Comparison of ENCODE assay signal across 8 mouse cellular contexts in genomic region chr5:98863891-98864290, GRCm38 (mm10). TPM values are rescaled to one million over a fixed set of nuclear protein-coding genes. Genes with fewer than 3 reads are reported as not detected.
DNase-seq lines count a peak whose midpoint lies in the region; ATAC-seq and TF ChIP-seq lines count a peak whose summit lies in the region.

No protein-coding gene starts in this region.

- peak; percentile 15 for DNase-seq in layer of hippocampus, adult 11-12 months (ENCODE audit: low spot score)
- no peak for DNase-seq in layer of hippocampus, adult 9-11 months
- DNase-seq in NIH3T3 (ENCODE audit: low read depth), result peak; percentile 84
- peak; percentile 56 for DNase-seq in embryo, embryonic 9.5 days (ENCODE audit: extremely low spot score)
- peak; percentile 88 for DNase-seq in hindbrain, postnatal 0 days (ENCODE audit: low spot score)
- DNase-seq in midbrain, embryonic 10.5 days (ENCODE audit: low spot score), result peak; percentile 33
- DNase-seq in urinary bladder, adult 18-20 months (ENCODE audit: low spot score in 2 of 2), result no peak
- no peak for DNase-seq in left cerebral cortex, adult 18-20 months (ENCODE audit: low spot score in 2 of 2)

- peak; percentile 65 for TF ChIP-seq CTCF in hindbrain, postnatal 0 days (IDR thresholded peaks at IDR 0.05; ENCODE audit: low read depth)

- ATAC-seq in hindbrain, postnatal 0 days, result peak; percentile 56; the same call in 1 of the 2 replicates

- H3K9ac ChIP-seq in hindbrain, postnatal 0 days (replicated peaks; ENCODE audit: low read length), result no peak overlapping the region

- no peak overlapping the region for H3K27ac ChIP-seq in hindbrain, postnatal 0 days
- no peak overlapping the region for H3K27ac ChIP-seq in midbrain, embryonic 10.5 days (replicated peaks)

- H3K27me3 ChIP-seq in hindbrain, postnatal 0 days (ENCODE audit: insufficient read depth, low read length), result 0 out of 2 replicates have a peak, but pooled peaks cover 5% of the 10 kb centered on the region
- peaks cover 16% of the 10 kb centered on the region; the same call in 1 of the 2 replicates for H3K27me3 ChIP-seq in midbrain, embryonic 10.5 days (ENCODE audit: low read depth, poor library complexity, severe bottlenecking)

- peaks cover 4% of the 10 kb centered on the region; the same call in 1 of the 2 replicates for H3K4me1 ChIP-seq in hindbrain, postnatal 0 days (ENCODE audit: insufficient read depth, low read length)
- H3K4me1 ChIP-seq in midbrain, embryonic 10.5 days, result no peaks in the 10 kb centered on the region

- no peaks in the 10 kb centered on the region for H3K36me3 ChIP-seq in hindbrain, postnatal 0 days (ENCODE audit: insufficient read depth, low read length)
- no peaks in the 10 kb centered on the region for H3K36me3 ChIP-seq in midbrain, embryonic 10.5 days

- H3K4me3 ChIP-seq in hindbrain, postnatal 0 days (ENCODE audit: low read length), result no peak overlapping the region
- H3K4me3 ChIP-seq in midbrain, embryonic 10.5 days, result no peak overlapping the region

- no peaks in the 10 kb centered on the region for H3K9me3 ChIP-seq in hindbrain, postnatal 0 days (ENCODE audit: low read length)
- H3K9me3 ChIP-seq in midbrain, embryonic 10.5 days (replicated peaks), result no peaks in the 10 kb centered on the region

- under 1% methylated on average over 6 of the region's 6 CpGs for WGBS in hindbrain, postnatal 0 days
- WGBS in midbrain, embryonic 10.5 days, result 5% methylated on average over 6 of the region's 6 CpGs

- peak overlapping the region; percentile 36 for H3K4me2 ChIP-seq in hindbrain, postnatal 0 days (ENCODE audit: low read depth, low read length)

RNA-seq across cellular contexts. Expression of gene Bmp3, which starts 9.7 kb away (rescaled TPM):
- 4.8 and 8.4 TPM in 2 replicates for total RNA-seq in hindbrain, postnatal 0 days (2014; rRNA removed)
- 1.1 and 1.6 TPM in 2 replicates for polyA plus RNA-seq in hindbrain, postnatal 0 days (2015; fragmentation: Nextera tagmentation; extraction: Ambion mirVana)
- polyA plus RNA-seq in midbrain, embryonic 10.5 days (2016; fragmentation: Nextera tagmentation; extraction: Ambion mirVana), result 0.10 and 0.41 TPM in 2 replicates
- total RNA-seq in left cerebral cortex, adult 18-20 months (2021), result 10 to 100 TPM; 11.8 to 14.5 TPM

Comparison
In these comparisons a context has a peak if more than half of its experiments do, and no peak if none do; other contexts are left out.
1. DNase-seq: peak in layer of hippocampus, adult 11-12 months (single experiment), NIH3T3 (single experiment), embryo, embryonic 9.5 days (single experiment), hindbrain, postnatal 0 days (single experiment) and midbrain, embryonic 10.5 days (single experiment); none in layer of hippocampus, adult 9-11 months (single experiment), urinary bladder, adult 18-20 months (0 of 2) and left cerebral cortex, adult 18-20 months (0 of 2).